Mouse (Mus musculus): ENCODE results near the gene Hfe. TPM values are rescaled to one million over a fixed set of nuclear protein-coding genes. Genes with fewer than 3 reads are reported as not detected.

Hfe gene
- polyA plus RNA-seq, 1 experiment = 9.8 TPM

DNA sequence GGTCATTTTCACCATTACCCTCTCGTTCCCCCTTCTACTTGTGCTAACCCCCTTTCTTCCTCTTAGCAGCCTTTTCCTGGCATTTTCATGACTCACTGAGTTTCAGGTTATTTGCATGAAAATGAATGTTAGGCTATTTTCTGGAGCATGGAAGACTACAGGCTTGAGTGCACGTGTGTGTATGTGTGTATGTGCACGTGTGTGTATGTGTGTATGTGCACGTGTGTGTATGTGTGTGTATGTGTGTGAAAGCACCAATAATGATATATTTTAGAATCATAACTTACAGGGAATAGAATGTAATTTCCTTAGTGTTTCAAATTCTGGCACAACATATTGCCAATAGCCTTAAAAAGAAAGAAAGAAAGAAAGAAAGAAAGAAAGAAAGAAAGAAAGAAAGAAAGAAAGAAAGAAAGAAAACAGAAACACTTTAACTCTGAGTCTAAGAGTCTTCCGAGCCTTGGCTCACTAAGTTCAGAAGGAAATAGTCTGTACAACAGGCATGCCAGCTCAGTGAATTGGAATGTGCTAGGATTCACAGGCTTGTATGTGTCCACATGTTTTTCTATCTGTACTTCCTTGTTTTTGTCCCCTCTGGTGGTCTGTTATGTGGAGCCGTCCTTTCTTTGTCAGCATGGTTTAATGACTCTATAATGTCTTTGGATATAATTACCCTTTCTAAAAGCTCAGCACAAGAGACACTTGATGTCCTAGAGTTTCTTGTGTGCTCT is 50.9 kb downstream of the Hfe start:
- Histone ChIP-seq H3K27ac (ENCODE audit: control insufficient read depth, insufficient read depth, low read length) (no peak overlapping the region), H3K4me3 (ENCODE audit: control insufficient read depth, insufficient read depth, low read length) (no peak overlapping the region), H3K36me3 (ENCODE audit: control insufficient read depth, insufficient read depth, low read length) (no peaks in the 10 kb centered on the region), H3K27me3 (ENCODE audit: control insufficient read depth, insufficient read depth, low read length) (no peaks in the 10 kb centered on the region), H3K4me1 (replicated peaks; ENCODE audit: control insufficient read depth, insufficient read depth, low read length) (no peaks in the 10 kb centered on the region)
- 75% methylated on average over 6 of the region's 6 CpGs for WGBS
- no peak for TF ChIP-seq CTCF (IDR thresholded peaks at IDR 0.05; ENCODE audit: borderline replicate concordance, control insufficient read depth, extremely low read depth, insufficient read depth, low read length, poor library complexity)
- no peak for TF ChIP-seq POLR2A (IDR thresholded peaks at IDR 0.05; ENCODE audit: control insufficient read depth, extremely low read depth, insufficient read depth, low read length, poor library complexity)
- DNase-seq = no peak

Other genes starting within 250 kb of the Hfe start
- gene Btn1a1, start 245.0 kb downstream of the Hfe start, polyA plus RNA-seq (2012; rRNA removed) = 0.05 and 0.15 TPM in 2 replicates
- 0.23 and 0.27 TPM in 2 replicates for gene Btn2a2, start 222.0 kb downstream of the Hfe start, polyA plus RNA-seq (2012; rRNA removed)
- 150 and 182 TPM in 2 replicates for gene Hist1h4h, start 179.8 kb downstream of the Hfe start, polyA plus RNA-seq (2012; rRNA removed)
- 4,070 and 5,945 TPM in 2 replicates for gene Hist1h2af, start 176.9 kb downstream of the Hfe start, polyA plus RNA-seq (2012; rRNA removed)
- 496 and 661 TPM in 2 replicates for gene Hist1h3g, start 175.4 kb downstream of the Hfe start, polyA plus RNA-seq (2012; rRNA removed)
- 37.8 and 51.2 TPM in 2 replicates for gene Hist1h2bh, start 167.5 kb downstream of the Hfe start, polyA plus RNA-seq (2012; rRNA removed)
- 72.3 and 87.8 TPM in 2 replicates for gene Hist1h3f, start 166.8 kb downstream of the Hfe start, polyA plus RNA-seq (2012; rRNA removed)
- 208 and 221 TPM in 2 replicates for gene Hist1h4f, start 159.2 kb downstream of the Hfe start, polyA plus RNA-seq (2012; rRNA removed)
- gene Hist1h1d, start 157.6 kb downstream of the Hfe start, polyA plus RNA-seq (2012; rRNA removed) = 1.9 and 2.9 TPM in 2 replicates
- 245 and 339 TPM in 2 replicates for gene Hist1h3e, start 148.5 kb downstream of the Hfe start, polyA plus RNA-seq (2012; rRNA removed)
- 174 and 210 TPM in 2 replicates for gene Hist1h2ae, start 139.6 kb downstream of the Hfe start, polyA plus RNA-seq (2012; rRNA removed)
- gene Hist1h2bg, start 139.5 kb downstream of the Hfe start, polyA plus RNA-seq (2012; rRNA removed) = 523 and 578 TPM in 2 replicates
- 277 and 362 TPM in 2 replicates for gene Hist1h2bf, start 136.7 kb downstream of the Hfe start, polyA plus RNA-seq (2012; rRNA removed)
- gene Hist1h2ad, start 136.5 kb downstream of the Hfe start, polyA plus RNA-seq (2012; rRNA removed) = 76.8 and 109 TPM in 2 replicates
- 161 and 207 TPM in 2 replicates for gene Hist1h3d, start 135.1 kb downstream of the Hfe start, polyA plus RNA-seq (2012; rRNA removed)
- 115 and 120 TPM in 2 replicates for gene Hist1h4d, start 129.3 kb downstream of the Hfe start, polyA plus RNA-seq (2012; rRNA removed)
- gene Hist1h2be, start 89.7 kb downstream of the Hfe start, polyA plus RNA-seq (2012; rRNA removed) = 14.4 and 19.9 TPM in 2 replicates
- 9.4 and 18.5 TPM in 2 replicates for gene Hist1h1e, start 88.3 kb downstream of the Hfe start, polyA plus RNA-seq (2012; rRNA removed)
- 11.0 and 12.9 TPM in 2 replicates for gene Hist1h2ac, start 26.9 kb downstream of the Hfe start, polyA plus RNA-seq (2012; rRNA removed)
- 153 and 154 TPM in 2 replicates for gene Hist1h2bc, start 26.7 kb downstream of the Hfe start, polyA plus RNA-seq (2012; rRNA removed)
- gene Hist1h1t, start 15.0 kb downstream of the Hfe start, polyA plus RNA-seq (2012; rRNA removed) = 0.11 TPM in 1 of 2 replicates, not detected in the other
- gene Hist1h4c, start 12.4 kb downstream of the Hfe start, polyA plus RNA-seq (2012; rRNA removed) = 69.8 and 70.6 TPM in 2 replicates
- 40.9 and 48.1 TPM in 2 replicates for gene Hist1h1c, start 28.0 kb upstream of the Hfe start, polyA plus RNA-seq (2012; rRNA removed)
- gene Hist1h3c, start 34.7 kb upstream of the Hfe start, polyA plus RNA-seq (2012; rRNA removed) = 377 and 602 TPM in 2 replicates
- 160 and 224 TPM in 2 replicates for gene Hist1h2bb, start 35.9 kb upstream of the Hfe start, polyA plus RNA-seq (2012; rRNA removed)
- 258 and 455 TPM in 2 replicates for gene Hist1h2ab, start 40.3 kb upstream of the Hfe start, polyA plus RNA-seq (2012; rRNA removed)
- gene Hist1h3b, start 41.4 kb upstream of the Hfe start, polyA plus RNA-seq (2012; rRNA removed) = 529 and 561 TPM in 2 replicates
- gene Hist1h4b, start 46.2 kb upstream of the Hfe start, polyA plus RNA-seq (2012; rRNA removed) = 101 and 134 TPM in 2 replicates
- gene Hist1h4a, start 50.4 kb upstream of the Hfe start, polyA plus RNA-seq (2012; rRNA removed) = 295 and 320 TPM in 2 replicates
- 348 and 451 TPM in 2 replicates for gene Hist1h3a, start 51.5 kb upstream of the Hfe start, polyA plus RNA-seq (2012; rRNA removed)
- 18.2 and 21.2 TPM in 2 replicates for gene Hist1h1a, start 52.8 kb upstream of the Hfe start, polyA plus RNA-seq (2012; rRNA removed)
- gene Trim38, start 59.1 kb upstream of the Hfe start, polyA plus RNA-seq (2012; rRNA removed) = not detected in 2 replicates
- gene Slc17a2, start 96.1 kb upstream of the Hfe start, polyA plus RNA-seq (2012; rRNA removed) = 0.08 and 0.26 TPM in 2 replicates
- 0.05 and 0.13 TPM in 2 replicates for gene Slc17a3, start 128.6 kb upstream of the Hfe start, polyA plus RNA-seq (2012; rRNA removed)
- 0.11 and 0.13 TPM in 2 replicates for gene Slc17a1, start 156.9 kb upstream of the Hfe start, polyA plus RNA-seq (2012; rRNA removed)
- gene Slc17a4, start 204.2 kb upstream of the Hfe start, polyA plus RNA-seq (2012; rRNA removed) = 0.16 and 0.27 TPM in 2 replicates
- not detected in 2 replicates for gene Hist1h2ba, start 223.3 kb upstream of the Hfe start, polyA plus RNA-seq (2012; rRNA removed)
- not detected in 2 replicates for gene Hist1h2aa, start 223.6 kb upstream of the Hfe start, polyA plus RNA-seq (2012; rRNA removed)

Measured in thymus, adult 2 months (tissue).